Mouse (Mus musculus) left cerebral cortex, postnatal 25 days (tissue): ENCODE measurements around the gene Tsfm. TPM values are rescaled to one million over a fixed set of nuclear protein-coding genes. Genes with fewer than 3 reads are reported as not detected.

Experiments
- DNase-seq, 2 experiments: peaks; one replicate each; pipeline ENCODE4 v3.0.0; 2022; ENCODE audit warnings: low spot score in 2 of 2, mixed read lengths in 1 of 2
- intact Hi-C: fragments of 180-260 bp; cut with DNase I; formaldehyde crosslinking; loops from one replicate; pipeline ENCODE4 v1.15.1; 2025
- total RNA-seq, 2 experiments: library from RNA; stranded (reverse); gene quantifications; 2 replicates each; pipeline ENCODE4 v1.2.3; 2021

The Tsfm gene
- total RNA-seq, 2 experiments from 2014 or later: 30.1 to 37.1 TPM

DNA sequence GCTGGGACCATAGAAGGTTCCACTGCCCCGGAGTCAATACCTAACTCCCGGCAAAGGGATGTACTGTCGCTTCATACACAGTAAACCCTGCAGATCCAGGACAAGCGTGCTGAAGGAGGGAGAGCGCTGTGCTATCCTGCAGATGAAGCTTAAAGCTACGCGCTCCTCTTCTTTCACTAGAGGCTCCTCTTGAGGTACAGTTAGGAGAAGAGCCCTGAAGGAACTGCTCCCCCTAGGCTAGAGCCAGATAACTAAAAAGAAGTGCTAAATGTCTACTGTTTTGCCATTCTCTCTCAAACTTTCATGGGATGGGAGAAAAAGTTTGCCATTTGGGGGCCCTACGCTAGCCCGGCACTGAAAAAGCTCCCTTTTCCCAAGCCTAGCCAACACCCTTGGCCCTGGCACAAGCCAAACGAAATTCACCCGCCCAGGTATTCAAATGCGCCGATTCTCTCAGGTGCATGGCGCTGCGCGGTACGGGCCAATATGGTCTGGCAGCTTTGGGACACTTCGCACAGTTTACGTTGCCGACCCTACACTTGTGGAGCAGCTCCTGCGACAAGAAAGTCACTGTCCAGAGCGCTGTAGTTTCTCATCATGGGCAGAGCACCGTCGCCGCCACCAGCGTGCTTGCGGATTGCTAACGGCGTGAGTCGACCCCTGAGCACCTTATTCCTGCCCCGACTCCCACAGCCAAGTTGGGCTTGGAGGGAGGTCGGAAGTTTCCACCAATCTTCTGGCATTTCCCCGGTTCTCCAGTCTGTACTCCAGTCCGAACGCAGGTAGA lies 18.2 kb upstream of the Tsfm start:
- DNase-seq: peak in 1 of 2 experiments; percentile 33
- intact Hi-C loops: no loop called here

DNA sequence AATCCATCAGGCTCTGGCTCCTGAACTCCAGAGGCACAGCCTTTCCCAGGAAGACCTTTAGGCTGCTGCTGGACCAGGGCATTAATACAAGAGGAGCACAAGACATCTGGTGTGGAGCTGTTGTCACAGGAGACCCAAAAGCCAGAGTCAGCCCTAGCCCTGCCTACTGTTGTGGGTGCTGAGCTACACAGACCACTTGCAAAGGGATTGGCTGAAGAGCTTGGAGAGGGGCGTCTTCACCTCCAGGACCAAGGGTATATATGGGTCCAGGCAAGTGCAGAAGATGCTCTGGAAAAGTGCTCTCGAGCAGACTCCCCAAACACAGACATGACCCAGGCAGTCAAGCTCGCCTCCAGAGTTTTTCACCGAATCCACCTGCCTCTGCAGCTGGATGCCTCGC lies 17.3 kb upstream of the Tsfm start, which contains the start of gene Cyp27b1:
TSS of gene Cyp27b1 (plus strand) at position 297 of the 400 bp plus-strand sequence.
- intact Hi-C loops: no loop called here
- no peak for DNase-seq

DNA sequence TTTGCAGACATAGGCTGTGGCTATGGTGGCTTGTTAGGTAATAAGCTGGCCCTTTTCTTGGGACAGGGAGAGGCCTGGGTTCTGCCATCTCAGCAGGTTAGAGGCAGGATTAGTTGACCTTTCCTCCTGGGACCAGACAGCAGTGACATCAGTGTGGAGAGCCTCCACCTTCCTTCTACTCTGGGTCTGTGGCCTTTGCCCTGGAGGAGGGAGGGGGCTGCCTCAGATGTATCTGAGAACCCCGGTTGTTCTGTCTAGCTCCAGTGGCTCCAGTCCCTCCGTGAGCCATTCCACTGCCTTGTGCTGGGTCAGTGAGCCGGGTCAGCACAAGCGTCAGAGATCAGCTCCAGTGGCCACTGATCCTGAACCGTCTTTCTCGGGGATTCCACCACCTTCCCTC lies 12.5 kb upstream of the Tsfm start:
- intact Hi-C loops: no loop called here

DNA sequence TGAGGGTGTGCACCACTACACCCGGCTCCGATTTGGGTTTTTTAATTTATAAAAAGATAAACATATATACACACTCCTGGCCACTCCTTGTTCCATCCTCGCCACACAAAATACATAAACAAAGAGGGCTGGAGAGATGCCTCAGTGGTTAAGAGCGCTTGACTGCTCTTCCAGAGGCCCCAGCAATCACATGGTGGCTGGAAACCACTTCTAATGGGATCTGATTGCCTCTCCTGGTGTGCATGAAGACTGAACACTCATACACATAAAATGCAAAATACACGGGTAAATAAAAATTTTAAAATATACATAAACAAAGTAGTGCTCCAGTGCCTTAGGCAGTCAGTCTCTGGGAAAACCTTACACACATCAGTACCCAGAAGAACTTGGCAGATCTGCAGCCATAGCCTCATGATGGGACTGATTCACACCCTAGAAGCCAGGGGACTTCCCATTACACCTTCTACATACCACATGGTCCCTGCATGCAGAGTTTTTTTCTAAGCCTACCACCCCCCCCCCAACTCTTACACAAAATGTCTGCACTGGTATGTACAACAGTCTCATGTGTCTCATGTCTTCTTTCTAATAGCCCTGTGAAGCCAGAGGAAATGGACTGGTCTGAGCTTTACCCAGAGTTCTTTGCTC lies 12.0 kb upstream of the Tsfm start:
- intact Hi-C loops: no loop called here
- no peak for DNase-seq

More for the DNA sequence above, 12.5 kb upstream of the Tsfm start:
- DNase-seq: no peak

DNA sequence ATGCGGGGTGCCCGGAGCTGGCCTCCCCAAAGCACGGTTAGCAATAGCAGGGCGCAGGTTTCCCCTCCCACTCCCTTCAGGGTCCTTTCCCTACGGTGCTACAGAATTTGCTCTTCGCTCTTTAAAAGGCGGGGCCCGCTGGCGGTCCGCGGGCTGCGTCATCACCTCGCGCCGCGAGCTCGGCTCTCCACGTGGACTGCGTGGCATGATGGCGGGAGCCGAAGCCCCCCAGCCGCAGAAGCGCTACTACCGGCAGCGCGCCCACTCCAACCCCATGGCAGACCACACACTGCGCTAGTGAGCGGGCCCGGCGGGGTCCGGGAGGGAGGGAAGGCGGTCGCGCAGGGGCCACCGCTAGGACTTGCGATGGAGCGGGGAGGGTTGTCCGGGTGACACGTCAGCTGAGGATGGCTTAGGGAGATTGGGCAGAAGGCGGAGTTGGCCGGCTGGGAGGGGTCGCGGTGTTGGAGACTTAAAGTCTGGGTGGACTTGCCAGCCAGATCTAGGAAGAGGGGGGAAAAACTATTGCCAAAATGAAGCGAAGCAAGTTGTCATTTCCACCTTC lies 11.2 kb upstream of the Tsfm start:
- DNase-seq: peak; percentile 91 to 93
- intact Hi-C loops: no loop called here

DNA sequence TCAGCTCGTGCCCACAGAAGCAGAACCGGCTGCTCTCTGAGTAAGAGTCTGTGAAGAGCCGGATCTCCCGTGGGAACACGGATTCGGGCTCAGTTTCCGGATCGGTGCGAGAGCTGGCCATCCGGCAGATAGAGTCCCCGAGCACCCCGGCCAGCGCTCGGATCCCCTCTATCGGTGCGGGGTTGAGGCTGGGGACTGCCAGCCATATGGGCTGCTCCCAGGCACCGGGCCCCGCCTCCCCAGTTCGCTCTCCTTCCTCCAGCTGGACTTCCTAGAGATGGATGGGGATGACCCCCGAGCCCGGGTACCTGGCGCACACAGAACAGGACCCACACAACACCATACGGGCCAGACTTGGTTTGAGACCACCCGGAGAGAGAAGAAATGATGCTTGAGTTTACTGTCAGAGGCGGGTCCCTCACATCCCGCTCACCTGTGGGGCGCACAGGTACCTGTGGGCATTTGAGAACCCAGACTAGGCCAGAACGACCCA lies 10.7 kb upstream of the Tsfm start, which contains the start of the genes Mettl1 and Eef1akmt3:
TSS of gene Mettl1 (plus strand) at position 141 of the 493 bp plus-strand sequence.
TSS of gene Eef1akmt3 (minus strand) at position 240 of the 493 bp plus-strand sequence.
- intact Hi-C loops: no loop called here
- peak; percentile 33 to 41 for DNase-seq

DNA sequence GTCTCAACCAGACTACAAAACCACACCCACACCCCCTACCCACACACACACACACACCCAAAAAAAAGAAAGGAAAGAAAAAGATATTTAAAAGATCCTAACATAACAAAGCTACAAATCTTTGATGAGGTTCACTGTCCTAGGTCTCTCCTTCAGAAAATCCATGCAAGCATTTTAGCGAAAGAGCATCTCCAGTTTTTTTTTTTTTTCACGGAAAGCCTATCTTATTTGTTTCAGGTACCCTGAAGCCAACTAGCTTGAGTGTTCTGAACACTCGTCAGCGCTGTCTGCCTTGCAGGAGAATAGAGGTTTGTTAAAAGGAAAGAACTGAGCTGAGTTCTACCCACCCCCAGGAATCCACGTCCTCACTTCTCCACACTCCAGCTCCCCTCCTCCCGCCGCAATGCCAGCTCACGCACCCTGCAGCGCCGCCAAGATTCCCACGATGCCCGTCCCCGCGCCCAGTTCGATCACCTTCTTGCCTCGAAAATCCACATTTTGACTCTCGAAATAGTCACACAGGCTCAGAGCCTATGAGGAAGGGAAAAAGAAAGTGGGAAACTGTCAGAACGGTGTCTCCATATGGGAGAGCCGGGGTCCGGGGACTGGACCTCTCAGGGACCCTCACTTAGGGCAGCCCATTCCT lies 10.1 kb upstream of the Tsfm start:
- intact Hi-C loops: no loop called here
- peak; percentile 37 to 66 for DNase-seq

DNA sequence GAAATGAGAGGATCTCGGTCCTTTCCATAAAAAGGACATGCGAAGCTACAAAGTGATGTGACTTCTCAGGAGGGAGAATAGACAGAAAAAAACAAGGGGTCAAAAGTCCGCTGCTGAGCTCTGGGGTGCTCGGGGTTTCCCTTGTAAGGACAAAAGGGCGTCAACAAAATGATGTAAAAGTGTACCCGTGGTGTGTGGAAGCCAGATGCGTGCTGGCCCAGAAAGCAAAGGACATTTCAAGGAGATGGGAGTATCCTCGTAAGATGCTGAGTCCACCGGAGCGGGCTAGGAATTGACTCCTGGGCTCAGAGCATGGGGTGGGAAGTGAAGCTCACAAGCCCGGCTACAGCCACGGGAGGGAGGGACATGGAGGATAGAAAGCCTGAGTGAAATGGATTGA lies 7.0 kb upstream of the Tsfm start:
- no peak for DNase-seq
- intact Hi-C loops: no loop called here

DNA sequence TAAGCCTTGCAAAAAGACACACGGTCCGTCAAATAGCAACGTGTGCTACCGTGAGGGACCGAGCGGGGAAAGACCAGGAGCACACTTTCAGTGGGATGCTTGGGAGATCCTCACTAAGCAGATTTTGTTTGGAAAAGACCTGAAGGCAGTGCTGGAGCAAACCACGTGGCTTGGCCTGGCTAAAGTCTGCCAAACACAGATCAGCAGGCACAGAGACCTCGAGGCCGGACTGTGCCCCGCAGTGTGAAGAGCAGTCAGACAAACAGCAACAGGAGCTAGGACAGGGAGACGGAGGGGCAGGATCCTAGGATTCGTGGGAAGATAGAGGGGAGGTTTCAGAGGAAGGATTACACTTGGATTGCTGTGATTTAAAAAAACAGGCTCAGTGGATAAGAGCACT lies 5.6 kb upstream of the Tsfm start:
- DNase-seq: no peak
- intact Hi-C loops: no loop called here

DNA sequence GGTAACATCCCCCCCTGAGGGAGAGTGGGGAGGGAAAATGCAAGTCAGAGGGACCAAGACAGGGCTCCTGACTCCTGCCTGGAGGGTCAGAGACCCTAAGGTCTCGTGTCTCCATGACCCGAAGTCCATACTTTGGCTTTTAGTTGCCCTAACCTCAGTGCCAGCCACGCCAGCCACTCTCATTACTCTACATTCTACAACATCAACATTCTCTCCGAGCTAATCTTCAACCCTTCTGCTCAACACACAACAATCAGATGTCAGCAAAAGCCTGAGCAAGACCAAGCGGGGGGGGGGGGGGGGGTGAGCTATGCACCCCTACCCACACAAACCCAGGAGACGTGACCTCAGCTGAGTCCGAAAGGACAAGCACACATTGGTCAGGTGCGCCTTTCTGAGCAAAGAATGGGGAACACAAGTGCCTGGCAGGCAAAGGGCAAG lies 2.7 kb upstream of the Tsfm start:
- DNase-seq: no peak
- intact Hi-C loops: loop anchor here (5.0 kb wide), 1 partner anchor 41 kb away; no protein-coding TSS in a partner anchor

DNA sequence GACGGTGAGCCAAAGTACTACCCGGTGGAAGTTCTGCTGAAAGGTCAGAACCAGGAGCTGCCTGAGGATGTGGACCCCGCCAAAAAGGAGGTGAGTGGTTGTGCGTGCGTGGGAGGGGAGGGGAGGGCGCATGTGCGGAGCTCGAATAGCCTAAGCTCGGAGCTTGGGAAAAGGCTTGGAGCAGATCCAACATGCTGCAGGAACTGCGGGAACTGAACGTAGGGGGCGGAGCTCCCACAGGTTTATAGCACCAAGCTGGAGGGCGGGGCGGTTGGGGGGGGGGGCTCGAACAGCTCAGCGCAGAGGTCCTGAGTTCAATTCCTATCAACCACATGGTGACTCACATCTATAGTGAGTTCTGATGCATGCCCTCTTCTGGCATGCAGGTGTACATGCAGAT lies 12.2 kb downstream of the Tsfm start:
- no peak for DNase-seq
- intact Hi-C loops: no loop called here

DNA sequence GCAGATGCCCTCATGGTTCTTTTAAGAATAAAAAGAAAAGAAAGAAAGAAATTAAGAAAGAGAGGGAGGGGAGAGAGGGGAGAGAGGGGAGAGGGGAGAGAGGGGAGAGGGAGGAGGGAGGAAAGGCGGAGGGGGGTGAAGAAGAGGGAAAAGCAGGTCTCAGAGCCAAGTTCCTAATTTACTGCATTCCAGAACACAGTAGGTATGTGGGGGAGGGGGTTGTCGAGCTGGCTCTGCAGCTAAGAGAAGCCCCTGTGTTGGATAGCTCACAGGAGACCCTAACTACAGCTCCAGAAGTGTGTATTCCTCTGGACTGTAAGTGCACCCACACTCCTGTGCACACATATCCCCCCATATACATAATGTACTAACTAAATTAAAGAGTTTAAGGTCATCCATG lies 13.6 kb downstream of the Tsfm start:
- DNase-seq: no peak
- intact Hi-C loops: no loop called here

DNA sequence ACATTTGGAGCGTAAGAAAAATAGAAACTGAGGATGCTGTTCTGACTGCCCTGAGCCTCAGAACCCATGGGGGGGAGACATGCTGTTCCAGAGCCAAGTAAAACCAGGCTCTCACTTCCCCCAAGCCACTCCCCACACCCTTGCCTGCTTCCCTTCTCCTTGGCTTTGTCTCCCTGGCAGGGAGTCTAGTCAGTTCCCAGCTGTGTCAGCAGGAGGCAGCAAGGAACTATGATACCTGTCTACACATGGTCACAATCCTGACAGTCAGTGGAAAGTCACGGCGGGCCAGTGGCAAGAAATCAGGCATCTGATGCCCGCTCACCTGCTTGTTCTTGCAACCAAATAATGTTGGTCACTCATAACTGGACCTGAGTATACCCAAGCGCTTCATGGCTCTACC lies 14.2 kb downstream of the Tsfm start:
- intact Hi-C loops: no loop called here
- DNase-seq: no peak

DNA sequence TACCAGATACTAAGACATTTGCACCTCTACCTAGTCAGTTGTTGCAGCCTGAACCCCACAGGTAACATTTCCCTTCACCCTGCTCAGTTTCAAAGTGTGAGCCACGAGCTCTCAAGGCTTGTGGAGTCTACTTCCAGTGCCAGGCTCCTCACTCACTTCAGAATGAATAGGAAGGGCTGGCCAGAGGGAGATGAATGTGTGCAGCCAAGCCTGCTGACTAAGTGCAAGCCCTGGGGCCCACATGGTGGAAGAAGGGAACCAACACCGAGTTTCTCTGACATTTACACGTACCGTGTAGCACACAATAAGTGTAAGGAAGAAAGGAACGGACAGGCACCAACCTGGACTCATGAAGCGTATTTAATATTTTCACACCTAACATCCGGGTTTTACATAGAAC lies 26.8 kb downstream of the Tsfm start:
- intact Hi-C loops: no loop called here
- DNase-seq: no peak

DNA sequence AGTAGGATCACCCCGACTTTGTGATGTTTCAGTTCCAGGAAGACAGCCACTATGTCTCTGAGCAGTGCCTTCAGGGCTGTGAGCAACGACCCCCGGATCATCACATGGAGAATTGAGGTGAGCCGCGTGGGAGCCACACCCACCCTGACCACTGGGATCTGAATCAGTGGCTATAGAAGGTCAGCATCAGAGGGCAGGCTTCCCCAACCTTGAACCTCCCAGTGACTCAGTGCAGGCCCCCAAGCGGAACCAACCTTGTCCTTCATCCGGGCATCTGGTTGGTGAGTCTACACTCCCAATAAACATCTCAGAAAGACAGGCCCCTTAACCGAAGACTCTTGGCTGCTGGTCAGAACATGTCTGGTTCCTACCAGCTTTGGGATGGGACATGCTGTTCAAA lies 27.3 kb downstream of the Tsfm start:
- intact Hi-C loops: no loop called here
- no peak for DNase-seq

DNA sequence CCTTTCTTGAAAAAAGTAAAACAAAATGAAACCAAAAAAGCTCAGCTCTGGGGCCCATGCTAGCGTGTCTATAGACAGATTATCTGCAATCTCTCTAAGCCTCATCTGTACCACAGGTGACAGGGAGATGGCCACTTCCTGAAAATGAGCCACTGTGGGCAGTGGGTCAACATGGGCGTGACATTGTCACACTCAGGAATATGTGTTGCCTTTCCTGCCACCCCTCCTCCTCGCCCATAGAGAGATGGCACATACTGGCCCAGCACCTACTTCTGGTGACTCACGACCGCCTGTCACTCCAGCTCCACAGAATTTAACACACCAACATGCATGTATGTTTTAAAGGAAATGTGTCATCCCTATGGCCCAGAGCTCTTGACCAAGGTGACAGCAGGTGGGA lies 27.9 kb downstream of the Tsfm start:
- DNase-seq: no peak
- intact Hi-C loops: no loop called here

DNA sequence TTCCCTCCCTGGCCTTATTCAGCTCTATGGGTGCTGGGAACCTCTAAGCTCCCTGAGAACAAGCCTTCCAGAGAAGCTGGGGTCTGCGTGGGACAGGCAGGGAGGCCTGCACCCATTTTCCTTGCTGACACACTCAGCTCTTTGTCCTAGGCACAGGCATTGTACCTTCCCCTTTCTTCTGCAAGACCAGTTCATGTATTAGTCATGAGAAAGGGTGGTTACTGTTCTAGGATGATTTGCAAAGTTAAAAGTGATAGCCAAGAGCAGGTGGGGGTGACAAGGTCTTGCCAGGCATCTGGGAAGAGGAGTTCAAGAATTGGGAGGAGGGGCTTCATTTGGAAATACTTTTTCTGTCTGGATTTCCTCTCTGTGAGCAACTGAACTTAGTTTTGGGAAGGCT lies 28.6 kb downstream of the Tsfm start:
- no peak for DNase-seq
- intact Hi-C loops: no loop called here

DNA sequence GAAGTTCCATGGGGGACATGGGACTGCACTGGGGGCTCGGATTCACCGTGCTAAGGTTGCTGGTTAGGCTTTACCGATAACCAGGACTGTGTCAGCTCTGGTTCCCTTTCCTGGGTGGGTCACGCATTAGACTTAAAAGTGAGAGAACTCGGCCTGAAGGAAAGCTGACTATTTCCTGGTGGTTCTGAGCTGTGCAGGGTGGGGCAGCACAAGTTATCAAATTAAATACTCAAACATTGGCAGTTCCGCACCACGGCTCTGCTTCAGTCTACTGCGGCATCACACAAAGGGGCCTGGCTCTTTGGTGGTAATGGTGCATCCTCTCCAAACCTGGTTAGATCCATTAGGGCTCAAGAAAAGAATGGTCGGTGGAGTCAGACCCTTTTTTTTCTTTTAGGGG lies 29.3 kb downstream of the Tsfm start:
- intact Hi-C loops: no loop called here
- DNase-seq: no peak

DNA sequence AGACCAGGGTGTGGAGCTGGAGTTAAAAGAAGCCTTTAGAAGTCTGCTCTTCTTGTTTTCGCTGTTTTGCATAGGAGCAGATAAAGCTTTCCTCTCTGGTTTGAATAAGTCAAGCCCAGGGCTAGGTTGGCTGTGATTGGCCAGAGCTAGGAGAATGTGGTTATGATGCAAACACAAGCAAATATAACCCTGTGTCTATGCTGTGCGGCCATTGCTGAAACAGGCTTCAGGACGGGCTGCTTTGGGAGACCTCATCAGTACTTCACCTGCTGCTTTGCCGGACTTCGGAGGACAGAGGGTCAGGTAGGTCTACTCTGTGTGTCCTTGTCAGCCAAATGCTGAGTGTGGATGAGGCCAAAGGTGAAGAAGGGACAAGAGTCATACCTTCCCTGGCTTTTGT lies 30.1 kb downstream of the Tsfm start, which contains the start of gene Avil:
TSS of gene Avil (plus strand) at position 181 of the 400 bp plus-strand sequence.
- intact Hi-C loops: no loop called here
- DNase-seq: no peak
